Comparison of ENCODE assay signal across 8 mouse cellular contexts in genomic region chr17:25985306-25986294, GRCm38 (mm10). TPM values are rescaled to one million over a fixed set of nuclear protein-coding genes. Genes with fewer than 3 reads are reported as not detected.
DNase-seq lines count a peak whose midpoint lies in the region; ATAC-seq lines count a peak whose summit lies in the region.

TSS of gene Capn15 (minus strand) at chr17:25985796.

- no peaks in the 10 kb centered on the region for H3K9me3 ChIP-seq in heart, embryonic 10.5 days
- H3K9me3 ChIP-seq in kidney, embryonic 15.5 days (replicated peaks), result no peaks in the 10 kb centered on the region

- no peaks in the 10 kb centered on the region for H3K27me3 ChIP-seq in heart, embryonic 10.5 days (ENCODE audit: insufficient read depth, poor library complexity, severe bottlenecking)
- H3K27me3 ChIP-seq in kidney, embryonic 15.5 days, result no peaks in the 10 kb centered on the region

- H3K36me3 ChIP-seq in heart, embryonic 10.5 days, result peaks cover 26% of the 10 kb centered on the region
- H3K36me3 ChIP-seq in kidney, embryonic 15.5 days, result peaks cover 18% of the 10 kb centered on the region

- peak within 1 kb of the TSS; percentile 90 for H3K4me2 ChIP-seq in kidney, embryonic 15.5 days

- WGBS in heart, embryonic 10.5 days, result under 1% methylated on average over 91 of the region's 91 CpGs
- under 1% methylated on average over 91 of the region's 91 CpGs for WGBS in kidney, embryonic 15.5 days

- ATAC-seq in erythroblast, adult 5-6 weeks (replicated peaks; ENCODE audit: low FRiP score, poor library complexity, severe bottlenecking), result peak; percentile 86
- peak; percentile 99 for ATAC-seq in kidney, embryonic 15.5 days (replicated peaks; ENCODE audit: low FRiP score)
- ATAC-seq in monocyte, adult 5-6 weeks (replicated peaks; ENCODE audit: insufficient number of reproducible peaks, low FRiP score, low TSS enrichment, poor library complexity, severe bottlenecking), result peak; percentile 88

- peak within 1 kb of the TSS; percentile 92 for H3K27ac ChIP-seq in heart, embryonic 10.5 days
- H3K27ac ChIP-seq in kidney, embryonic 15.5 days, result peak within 1 kb of the TSS; percentile 90

- H3K4me1 ChIP-seq in heart, embryonic 10.5 days, result peaks cover 26% of the 10 kb centered on the region
- peaks cover 28% of the 10 kb centered on the region for H3K4me1 ChIP-seq in kidney, embryonic 15.5 days

- DNase-seq in B cell, adult 2 months, result peak; percentile 92
- peak; percentile 99 for DNase-seq in brain, adult 2 months (ENCODE audit: low read depth, low spot score)
- peak; percentile 97 for DNase-seq in heart, embryonic 10.5 days (ENCODE audit: low spot score)
- DNase-seq in liver, result peak; percentile 90
- peak; percentile 89 to 94 for DNase-seq in spleen, postnatal 4 days (ENCODE audit: low spot score in 2 of 2)

- peak within 1 kb of the TSS; percentile 84 for H3K4me3 ChIP-seq in heart, embryonic 10.5 days
- H3K4me3 ChIP-seq in kidney, embryonic 15.5 days (replicated peaks), result peak within 1 kb of the TSS; percentile 87

- H3K9ac ChIP-seq in kidney, embryonic 15.5 days, result peak within 1 kb of the TSS; percentile 91

RNA-seq across cellular contexts. Expression of gene Capn15, which starts in this region (rescaled TPM):
- total RNA-seq in erythroblast, adult 5-6 weeks (2015; ENCODE audit: low replicate concordance), result 1.2 and 1.5 TPM in 2 replicates
- 1.4 and 2.4 TPM in 2 replicates for total RNA-seq in erythroblast, adult 5-6 weeks (2017; ENCODE audit: low replicate concordance)
- 20.1 and 21.4 TPM in 2 replicates for polyA plus RNA-seq in heart, embryonic 10.5 days (2016; fragmentation: Nextera tagmentation; extraction: Ambion mirVana)
- 22.7 and 31.6 TPM in 2 replicates for polyA plus RNA-seq in kidney, embryonic 15.5 days (2015; fragmentation: Nextera tagmentation; extraction: Ambion mirVana)
- 2.3 to 6.6 TPM (median 6.1 TPM) in 3 replicates for total RNA-seq in monocyte, adult 5-6 weeks (2017)

Comparison
In these comparisons a context has a peak if more than half of its experiments do, and no peak if none do; other contexts are left out.
1. Peak in every context shown above with its lines: DNase-seq, ATAC-seq, H3K4me3 ChIP-seq and H3K27ac ChIP-seq.